Mouse (Mus musculus) cortical plate, adult 2 months (tissue): Measurements from ENCODE around the gene Slc2a13.

ENCODE experiments used
- CTCF ChIP-seq: fragments of 200-500 bp; IDR thresholded peaks from 2 replicates; pipeline ENCODE4 v1.5.1; 2011; ENCODE audit warnings: mild to moderate bottlenecking, control low read depth, low read length; ENCODE audit not compliant: insufficient read depth; ENCODE audit errors: extremely low read depth
- POLR2A ChIP-seq: fragments of 200-500 bp; IDR thresholded peaks from 2 replicates; pipeline ENCODE4 v1.6.1; 2011; ENCODE audit warnings: mild to moderate bottlenecking, low read length, control low read depth; ENCODE audit not compliant: insufficient read depth; ENCODE audit errors: extremely low read depth

- TF ChIP-seq CTCF (no peak), POLR2A (no peak)
These were observed 99.2 kb downstream of the Slc2a13 start for GRCm38 (mm10) chr15:91473690-91474409.
